Mouse (Mus musculus): ENCODE results near the gene Dzip1l.

GRCm38 (mm10) chr9:99622034-99622433 is 7.3 kb upstream of the Dzip1l start:
- no peak for TF ChIP-seq CTCF (IDR thresholded peaks at IDR 0.05; ENCODE audit: extremely low read depth, insufficient read depth, low read length)
- no peak for TF ChIP-seq POLR2A (IDR thresholded peaks at IDR 0.05; ENCODE audit: extremely low read depth, insufficient read depth, low read length)
